Mouse (Mus musculus) thymus, adult 18-20 months (tissue): ENCODE measurements around the gene Rad18.

Experiments
- DNase-seq, 2 experiments: peaks; one replicate each; pipeline ENCODE4 v3.0.0; 2022; ENCODE audit warnings: mixed read lengths in 2 of 2

Gene Rad18

GRCm38 (mm10) chr6:112632071-112632470, 64.4 kb downstream of the Rad18 start:
- no peak for DNase-seq

DNA sequence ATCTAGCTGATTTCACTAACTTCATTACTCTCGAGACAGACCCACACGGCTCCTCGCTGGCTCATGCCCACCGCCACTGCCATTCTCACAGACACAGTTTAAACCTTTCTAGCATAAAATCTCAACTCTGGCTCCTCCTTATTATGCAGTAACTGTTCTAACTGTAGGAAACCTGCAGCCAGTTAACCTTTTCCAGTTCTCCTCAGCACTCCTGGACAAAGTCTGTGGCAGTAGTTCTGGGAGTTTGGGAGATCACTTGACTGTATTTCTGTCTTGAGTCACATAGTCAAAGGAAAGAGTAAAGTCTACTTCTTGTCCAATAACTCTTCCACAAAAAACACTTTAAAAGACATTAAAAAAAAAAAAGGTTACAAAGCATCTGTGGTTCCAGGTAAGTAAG, 66.2 kb downstream of the Rad18 start:
- no peak for DNase-seq

DNA sequence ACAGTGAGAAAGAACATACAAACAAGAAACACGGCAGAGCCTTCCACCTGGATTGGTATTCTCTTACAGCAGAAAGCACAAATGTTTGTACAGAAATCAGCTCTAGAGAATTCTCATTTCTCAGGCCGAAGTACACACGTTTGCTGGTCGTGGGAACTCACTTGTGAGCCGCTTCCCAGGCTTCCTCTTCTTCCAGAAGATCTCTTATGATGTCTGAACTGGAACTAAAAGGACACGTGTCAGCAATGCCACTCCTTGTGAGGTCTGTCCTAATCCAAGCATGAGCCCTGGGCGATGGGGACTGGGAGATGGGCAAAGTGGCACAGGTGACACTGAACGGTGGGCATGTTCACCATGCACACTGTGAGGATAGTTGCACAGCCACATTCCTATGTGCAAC, 68.2 kb downstream of the Rad18 start:
- DNase-seq: no peak

DNA sequence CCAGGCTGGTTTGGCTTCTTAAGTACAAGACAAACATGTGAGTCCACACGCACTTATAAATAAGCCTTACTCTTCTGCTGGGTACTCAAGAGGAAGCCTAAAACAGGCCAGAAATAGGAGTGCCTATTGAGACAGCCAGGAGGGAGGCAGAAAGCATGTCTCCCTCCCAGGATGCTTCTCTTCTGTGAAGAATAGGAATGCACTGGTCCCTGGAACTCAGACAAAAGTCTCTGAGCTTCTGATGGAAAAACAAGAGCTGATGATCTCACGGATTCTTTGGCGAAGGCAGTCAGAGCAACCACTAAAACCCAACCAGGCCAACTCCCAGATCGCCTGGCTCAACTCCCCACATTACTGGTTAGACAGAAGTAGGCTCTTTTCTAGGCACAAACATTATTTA, 74.2 kb downstream of the Rad18 start:
- no peak for DNase-seq

DNA sequence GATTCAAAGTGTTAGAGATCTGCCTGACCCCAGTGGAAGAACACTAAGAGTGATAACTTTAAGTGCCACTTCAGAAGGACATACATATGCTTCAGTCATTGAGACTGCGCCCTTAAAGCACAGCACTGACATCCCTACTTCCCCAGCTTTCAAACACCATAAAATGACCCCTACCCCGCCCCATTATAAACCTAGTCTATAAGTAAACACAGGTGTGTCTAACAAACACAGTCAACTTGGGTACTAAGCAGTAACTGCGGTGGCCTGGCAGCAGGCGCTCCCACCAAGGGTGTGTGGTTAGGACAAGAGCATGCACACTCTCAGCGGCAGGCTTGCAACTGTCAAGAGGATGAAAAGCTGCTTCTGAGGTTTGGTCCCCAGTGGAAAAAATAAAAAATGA, 76.5 kb downstream of the Rad18 start:
- no peak for DNase-seq

- no peak for DNase-seq
These were observed 78.7 kb downstream of the Rad18 start for GRCm38 (mm10) chr6:112617728-112618318.

- no peak for DNase-seq
These were observed 87.5 kb downstream of the Rad18 start for GRCm38 (mm10) chr6:112609027-112609426.

DNA sequence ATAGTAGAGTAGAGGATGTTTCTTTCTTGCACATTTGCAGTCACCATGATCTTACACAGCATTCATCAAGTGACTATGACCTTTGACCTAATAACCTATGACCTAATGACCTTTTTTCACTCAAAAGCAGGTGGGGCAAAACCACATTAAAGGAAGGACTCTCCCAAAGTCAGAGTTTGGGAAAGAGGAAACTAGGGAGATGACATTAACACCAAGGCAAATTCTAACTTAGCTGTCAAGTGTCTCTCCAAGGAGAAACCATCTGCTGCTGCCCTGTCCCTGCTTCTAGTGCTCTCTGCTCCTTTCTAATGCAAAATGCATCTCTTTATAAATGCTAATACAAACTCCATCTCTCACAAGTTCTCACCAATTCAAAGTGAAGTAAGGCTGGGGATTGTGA, 92.6 kb downstream of the Rad18 start:
- DNase-seq: no peak

DNA sequence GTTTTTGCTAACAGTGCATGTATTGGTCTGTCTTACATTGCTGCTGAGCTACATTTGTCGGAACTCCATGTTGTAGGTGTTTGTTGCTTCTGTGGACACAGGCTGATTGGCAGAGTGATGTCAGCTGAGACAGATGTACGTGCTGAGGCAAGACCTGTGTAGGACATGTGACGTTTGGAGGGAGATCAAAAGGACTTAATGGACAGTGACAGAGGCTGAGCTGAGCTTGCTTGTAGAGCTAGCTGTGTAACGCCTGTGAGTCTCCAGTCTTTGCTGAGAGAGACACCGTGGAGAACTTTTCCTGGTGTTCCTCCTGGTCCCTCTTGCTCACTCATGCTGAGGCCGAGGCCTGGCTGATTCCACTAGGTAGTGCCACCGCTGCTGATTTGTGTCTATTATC, 101.5 kb downstream of the Rad18 start:
- no peak for DNase-seq

DNA sequence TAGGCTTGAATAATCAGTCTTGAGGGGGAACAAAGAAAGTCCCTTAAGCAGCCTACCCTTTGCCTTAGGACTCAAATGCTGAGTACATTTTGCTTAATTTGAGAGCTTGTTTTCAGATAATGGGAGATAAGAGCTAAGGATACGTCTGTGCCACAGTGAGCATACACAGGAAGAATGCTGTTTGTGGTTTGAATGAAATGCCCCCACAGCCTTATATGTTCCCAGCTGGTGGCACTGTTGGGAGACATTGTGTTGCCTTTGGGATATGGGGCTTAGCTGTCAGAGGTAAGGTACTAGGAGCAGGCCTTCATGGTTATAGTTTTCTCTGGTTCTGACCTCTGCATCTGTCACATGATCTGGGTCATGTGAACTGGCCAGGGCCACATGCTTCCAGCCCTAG, 108.6 kb downstream of the Rad18 start:
- no peak for DNase-seq

DNA sequence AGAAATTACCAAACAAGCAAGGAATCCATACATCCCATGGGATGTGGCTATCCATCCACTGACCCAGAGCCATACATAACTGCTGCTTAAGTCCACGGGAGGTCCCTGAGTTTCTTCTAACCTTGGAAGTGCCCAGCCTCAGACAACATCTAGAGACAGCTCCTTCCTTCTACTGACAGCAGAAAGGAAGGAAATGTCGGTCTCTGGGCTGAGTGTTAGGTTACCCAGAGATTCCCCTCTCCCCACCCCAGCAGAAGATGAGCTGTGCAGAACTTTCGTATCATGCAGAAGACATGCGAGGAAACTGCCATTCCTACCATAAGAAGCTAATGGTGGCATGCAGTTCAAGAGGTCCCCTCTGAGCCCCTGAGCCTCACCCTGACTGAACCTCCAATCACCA, 109.5 kb downstream of the Rad18 start:
- DNase-seq: no peak

GRCm38 (mm10) chr6:112584961-112585360, 111.5 kb downstream of the Rad18 start:
- DNase-seq: no peak

DNA sequence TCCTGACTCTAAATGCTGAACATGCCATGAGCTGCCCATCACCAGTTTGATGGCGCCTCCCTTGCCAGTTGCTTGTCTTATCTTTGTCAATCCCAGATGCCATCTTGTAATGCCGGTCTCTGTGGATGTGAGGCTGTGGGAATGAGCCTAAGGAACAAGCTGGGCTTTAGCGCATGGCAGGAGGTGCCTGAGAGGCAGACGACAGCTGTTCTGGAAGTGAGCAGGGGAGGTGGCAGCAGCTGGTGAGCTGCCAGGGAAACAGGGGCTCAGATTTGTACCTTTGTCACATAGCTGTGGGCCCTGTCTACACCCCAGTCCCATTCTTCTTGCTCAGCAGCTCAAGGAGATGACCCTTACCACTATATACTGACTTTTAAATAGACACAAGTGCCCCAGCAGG, 114.5 kb downstream of the Rad18 start:
- no peak for DNase-seq

DNA sequence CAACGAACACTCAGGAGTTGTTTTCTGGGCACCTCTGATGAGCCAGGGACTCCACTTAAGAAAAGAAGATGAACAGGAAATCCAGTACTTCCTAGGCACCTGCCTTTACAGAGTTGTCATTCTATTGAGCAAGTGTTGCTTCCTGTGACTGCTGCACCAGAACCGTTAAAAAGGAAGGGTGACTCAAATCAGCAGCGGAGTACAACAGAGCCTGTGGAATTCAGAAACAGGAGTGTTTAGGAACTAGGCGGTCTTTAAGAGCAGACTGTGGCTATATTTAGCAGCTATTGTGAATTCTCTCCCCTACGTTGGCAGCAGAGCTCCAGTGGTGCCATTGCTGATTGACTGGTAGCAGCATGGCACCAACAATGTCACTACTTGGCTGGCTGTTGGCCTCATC, 119.3 kb downstream of the Rad18 start:
- peak in 1 of 2 experiments; percentile 45 for DNase-seq

GRCm38 (mm10) chr6:112574558-112574957, 121.9 kb downstream of the Rad18 start:
- DNase-seq: peak in 1 of 2 experiments; percentile 37

DNA sequence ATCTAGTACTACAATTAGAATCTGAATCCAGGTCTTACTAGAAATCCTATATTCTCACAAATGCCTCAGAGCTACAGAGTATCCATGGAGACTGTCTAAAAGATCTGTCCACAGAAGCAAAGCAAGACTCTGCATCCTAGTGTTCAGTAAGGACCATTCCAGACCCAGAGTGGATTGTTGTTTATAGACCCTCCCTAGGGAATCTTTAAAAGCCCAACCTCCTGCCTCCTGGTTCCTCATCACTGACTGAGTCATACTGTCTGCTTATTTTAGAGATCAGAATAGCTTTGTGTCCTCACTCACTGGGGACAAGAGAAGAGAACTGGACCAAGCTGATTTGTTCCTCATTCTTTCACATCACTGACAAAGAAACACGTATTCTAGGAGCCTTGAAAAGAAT, 126.1 kb downstream of the Rad18 start:
- no peak for DNase-seq
